Mouse (Mus musculus) ES-E14 (cell line): ENCODE results near the gene Mpp3. TPM values are rescaled to one million over a fixed set of nuclear protein-coding genes. Genes with fewer than 3 reads are reported as not detected.

Source experiments
- DNase-seq: peaks from one replicate; pipeline ENCODE4 v3.0.0-alpha.2; 2013; ENCODE audit warnings: low read depth, low spot score
- H3K27ac ChIP-seq: 2 replicates; pipeline ENCODE4 v1.5.1; 2012; ENCODE audit warnings: low read depth, mild to moderate bottlenecking, low read length, moderate library complexity, mixed read lengths; ENCODE audit not compliant: poor library complexity, insufficient read depth, severe bottlenecking
- H3K36me3 ChIP-seq: 2 replicates; pipeline ENCODE4 v1.6.1; 2012; ENCODE audit warnings: mild to moderate bottlenecking, low read length, moderate library complexity, mixed read lengths; ENCODE audit not compliant: control insufficient read depth, poor library complexity, insufficient read depth, severe bottlenecking
- H3K4me1 ChIP-seq, 2 experiments: fragments of 150-350 bp in 1 of 2; sonication (generic) in 1 of 2; 2 replicates each; pipeline ENCODE4 v1.6.1; 2012; ENCODE audit warnings: low read length in 2 of 2, mild to moderate bottlenecking in 1 of 2, mixed read lengths in 1 of 2; ENCODE audit not compliant: control insufficient read depth in 2 of 2, insufficient read depth in 2 of 2, poor library complexity in 1 of 2
- H3K4me3 ChIP-seq, 2 experiments: fragments of 150-350 bp in 1 of 2; sonication (generic) in 1 of 2; 2 replicates each; pipeline ENCODE4 v1.5.1; 2012; ENCODE audit warnings: low read length in 2 of 2, low read depth in 1 of 2, mild to moderate bottlenecking in 1 of 2, mixed read lengths in 1 of 2; ENCODE audit not compliant: insufficient read depth in 1 of 2, poor library complexity in 1 of 2, severe bottlenecking in 1 of 2
- H3K9ac ChIP-seq: 2 replicates; pipeline ENCODE4 v1.6.1; 2012; ENCODE audit warnings: low read depth, mild to moderate bottlenecking, low read length, mixed read lengths; ENCODE audit not compliant: poor library complexity, insufficient read depth, severe bottlenecking
- H3K9me3 ChIP-seq: fragments of 150-350 bp; sonication (generic); 2 replicates; pipeline ENCODE4 v1.6.1; 2012; ENCODE audit warnings: low read depth, mild to moderate bottlenecking, low read length; ENCODE audit not compliant: control insufficient read depth, insufficient read depth
- CHD2 ChIP-seq: IDR thresholded peaks from 2 replicates; pipeline ENCODE4 v1.6.1; 2014; ENCODE audit warnings: mild to moderate bottlenecking, low read depth, low read length, inconsistent platforms
- HCFC1 ChIP-seq: IDR thresholded peaks from 2 replicates; pipeline ENCODE4 v1.6.1; 2012; ENCODE audit warnings: low read length, inconsistent platforms, borderline replicate concordance; ENCODE audit not compliant: insufficient read depth
- MAFK ChIP-seq: IDR thresholded peaks from 2 replicates; pipeline ENCODE4 v1.6.1; 2014; ENCODE audit warnings: mild to moderate bottlenecking, low read depth, low read length, inconsistent platforms; ENCODE audit not compliant: insufficient read depth
- ZC3H11A ChIP-seq: IDR thresholded peaks from 2 replicates; pipeline ENCODE4 v1.6.1; 2012; ENCODE audit warnings: low read depth, mild to moderate bottlenecking, inconsistent platforms, low read length, borderline replicate concordance
- ZNF384 ChIP-seq: IDR thresholded peaks from 2 replicates; pipeline ENCODE4 v1.6.1; 2012; ENCODE audit warnings: low read depth, low read length, inconsistent platforms
- in situ Hi-C, 2 experiments: fragments of 600-800 bp; cut with MboI; formaldehyde crosslinking; loops; one replicate each; pipeline ENCODE4 v1.15.1; 2025; ENCODE audit warnings: low sequenced_read_pairs in 2 of 2, inconsistent platforms in 1 of 2; ENCODE audit not compliant: unreplicated experiment in 2 of 2
- total RNA-seq: library from RNA; depleted of rRNA; stranded (reverse); fragments of 300-350 nt; gene quantifications from 2 replicates; pipeline ENCODE4 v1.2.3, GENCODE M21; 2012

Mpp3 gene
- total RNA-seq, 1 experiment: 5.2 TPM

DNA sequence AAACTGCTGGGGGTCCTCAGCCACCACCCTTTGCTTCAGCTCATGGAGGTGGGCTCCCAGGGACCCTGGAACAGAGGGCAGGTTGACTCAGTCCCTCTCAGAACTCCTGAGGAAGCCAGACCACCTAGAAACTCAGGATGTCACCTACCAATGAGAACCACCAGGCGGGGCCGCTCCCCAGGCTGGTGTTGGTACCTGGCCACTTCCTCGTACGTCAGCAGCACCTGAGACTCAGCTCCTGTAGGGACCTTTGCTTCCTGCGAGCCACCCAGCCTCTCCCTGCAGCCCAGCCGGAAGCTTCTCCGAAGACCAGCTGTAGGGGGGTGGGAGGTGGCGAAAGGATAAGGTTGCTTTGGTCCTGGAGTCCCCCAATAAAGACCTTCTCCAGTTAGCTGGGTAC lies 19.9 kb downstream of the Mpp3 start:
- TF ChIP-seq HCFC1 (no peak), MAFK (no peak), CHD2 (no peak), ZC3H11A (no peak), ZNF384 (no peak)
- DNase-seq: no peak
- Histone ChIP-seq H3K4me1 (no peaks in the 10 kb centered on the region), H3K9ac (no peak overlapping the region), H3K36me3 (peaks cover 11% of the 10 kb centered on the region; the same call in 1 of the 2 replicates), H3K4me3 (no peak overlapping the region), H3K9me3 (no peaks in the 10 kb centered on the region), H3K27ac (no peak overlapping the region)
- in situ Hi-C loops: no loop called here

- Histone ChIP-seq H3K4me1 (no peaks in the 10 kb centered on the region), H3K4me3 (no peak overlapping the region), H3K9ac (no peak overlapping the region), H3K9me3 (no peaks in the 10 kb centered on the region), H3K36me3 (peaks cover 6% of the 10 kb centered on the region; the same call in 1 of the 2 replicates), H3K27ac (no peak overlapping the region)
- in situ Hi-C loops: no loop called here
- no peak for DNase-seq
- TF ChIP-seq HCFC1: no peak
- no peak for TF ChIP-seq ZNF384
- TF ChIP-seq MAFK: no peak
- TF ChIP-seq ZC3H11A: no peak
Measured at GRCm38 (mm10) chr11:102006688-102007087, 21.6 kb downstream of the Mpp3 start.

GRCm38 (mm10) chr11:102006271-102006670 lies 22.0 kb downstream of the Mpp3 start:
- no peaks in the 10 kb centered on the region for H3K9me3 ChIP-seq
- in situ Hi-C loops: no loop called here
- no peak overlapping the region for H3K4me3 ChIP-seq
- no peaks in the 10 kb centered on the region for H3K4me1 ChIP-seq
- no peak overlapping the region for H3K27ac ChIP-seq
- no peak overlapping the region for H3K9ac ChIP-seq
- no peak for DNase-seq
- peaks cover 6% of the 10 kb centered on the region; the same call in 1 of the 2 replicates for H3K36me3 ChIP-seq
- TF ChIP-seq ZC3H11A (no peak), MAFK (no peak), HCFC1 (no peak), CHD2 (no peak)

- no peak overlapping the region for H3K4me3 ChIP-seq
- no peaks in the 10 kb centered on the region for H3K9me3 ChIP-seq
- TF ChIP-seq ZNF384 (no peak), MAFK (no peak), CHD2 (no peak), ZC3H11A (no peak), HCFC1 (no peak)
- no peaks in the 10 kb centered on the region for H3K4me1 ChIP-seq
- DNase-seq: peak; percentile 59
- in situ Hi-C loops: no loop called here
- H3K27ac ChIP-seq: no peak overlapping the region
- H3K36me3 ChIP-seq: peaks cover 11% of the 10 kb centered on the region; the same call in 1 of the 2 replicates
- H3K9ac ChIP-seq: no peak overlapping the region
Measured at GRCm38 (mm10) chr11:102004251-102004650, 24.0 kb downstream of the Mpp3 start.

GRCm38 (mm10) chr11:101999466-101999865 lies 28.8 kb downstream of the Mpp3 start:
- no peak overlapping the region for H3K27ac ChIP-seq
- DNase-seq: no peak
- no peaks in the 10 kb centered on the region for H3K4me1 ChIP-seq
- H3K36me3 ChIP-seq: peaks cover 7% of the 10 kb centered on the region; the same call in 1 of the 2 replicates
- no peak overlapping the region for H3K9ac ChIP-seq
- no peaks in the 10 kb centered on the region for H3K9me3 ChIP-seq
- no peak overlapping the region for H3K4me3 ChIP-seq
- in situ Hi-C loops: no loop called here
- TF ChIP-seq MAFK: no peak
